Mouse (Mus musculus) cerebellum, adult 9-10 months (tissue): ENCODE results near the gene Ube2n.

Experiments
- DNase-seq: peaks from one replicate; pipeline ENCODE4 v3.0.0; 2022

Gene Ube2n

DNA sequence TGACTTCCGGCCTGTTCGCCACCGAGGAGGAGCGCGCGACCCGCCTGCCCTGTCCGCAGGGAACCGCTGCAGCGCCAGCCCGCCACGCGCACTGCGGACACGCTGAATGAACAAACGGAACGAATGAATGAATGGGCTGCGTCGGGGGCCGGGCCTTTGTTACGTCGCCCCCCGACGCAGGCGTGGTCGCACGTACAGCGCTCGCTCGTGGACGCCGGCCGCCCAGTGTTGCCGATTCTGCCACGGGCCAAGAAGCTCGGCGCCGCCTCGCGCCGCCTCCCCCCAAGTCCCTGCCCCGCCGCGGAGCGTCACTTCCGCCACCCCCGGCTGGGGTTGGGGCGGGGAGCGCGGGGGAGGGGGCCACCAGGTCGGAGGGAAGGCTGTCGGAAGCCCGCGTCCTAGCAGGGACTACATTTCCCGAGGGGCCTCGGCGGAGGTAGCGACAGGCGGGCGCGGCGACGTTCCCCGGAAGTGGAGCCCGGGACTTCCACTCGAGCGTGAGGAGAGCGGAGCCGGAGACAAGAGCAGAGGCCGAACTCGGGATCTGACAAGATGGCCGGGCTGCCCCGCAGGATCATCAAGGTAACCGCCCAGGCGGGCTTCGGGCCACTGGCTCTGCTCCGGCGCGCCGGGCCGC lies at the start of gene Ube2n:
TSS of gene Ube2n (plus strand) at position 490 of the 637 bp plus-strand sequence.
- DNase-seq = peak; percentile 98

DNA sequence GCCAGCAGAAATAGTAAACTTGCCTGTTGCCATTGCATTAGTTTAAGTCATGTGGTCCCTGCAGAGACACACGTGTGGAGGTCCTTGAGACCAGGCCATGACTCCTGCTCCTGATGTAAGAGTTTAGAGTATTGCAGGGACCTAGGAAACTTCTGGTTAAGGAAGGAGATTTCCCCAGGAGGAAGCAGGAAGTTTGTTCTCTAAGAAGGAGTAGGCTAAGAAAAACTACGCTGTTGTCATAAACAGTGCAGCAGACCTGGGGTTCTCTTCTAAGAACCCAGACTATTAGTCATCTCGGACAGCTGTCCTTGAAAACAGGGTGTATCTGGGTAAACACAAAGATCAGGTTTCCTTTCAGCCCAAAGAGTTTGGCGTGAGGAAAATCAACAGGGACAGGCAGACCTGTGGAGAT lies 49.5 kb upstream of the Ube2n start:
- no peak for DNase-seq

GRCm38 (mm10) chr10:95468894-95469293 lies 46.1 kb upstream of the Ube2n start:
- DNase-seq = no peak

- DNase-seq = no peak
Measured at GRCm38 (mm10) chr10:95471186-95471585, 43.8 kb upstream of the Ube2n start.

GRCm38 (mm10) chr10:95471889-95472547 lies 42.9 kb upstream of the Ube2n start:
- DNase-seq = no peak

- peak; percentile 74 for DNase-seq
Measured at GRCm38 (mm10) chr10:95475923-95476322, 39.0 kb upstream of the Ube2n start.

DNA sequence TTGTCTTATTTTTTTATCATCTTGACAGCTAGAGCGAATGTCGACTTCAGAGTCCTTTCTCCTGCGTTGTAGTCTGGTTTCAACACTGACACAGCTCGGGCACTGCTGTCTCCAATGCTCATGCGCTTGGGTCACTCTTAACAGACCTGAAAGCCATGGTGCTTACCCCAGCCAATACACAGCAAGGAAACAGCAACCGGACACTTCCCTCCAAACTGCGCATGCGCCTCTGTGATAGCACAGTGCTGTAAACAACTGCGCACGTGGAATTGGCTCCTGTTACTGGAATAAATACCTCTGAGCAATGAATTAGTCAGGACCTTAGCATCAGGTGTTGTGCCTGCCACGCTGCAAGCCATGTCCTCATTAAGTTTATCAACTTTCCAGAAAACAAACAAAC lies 37.4 kb upstream of the Ube2n start:
- no peak for DNase-seq

- peak; percentile 13 for DNase-seq
Measured at GRCm38 (mm10) chr10:95489653-95490052, 25.3 kb upstream of the Ube2n start.

DNA sequence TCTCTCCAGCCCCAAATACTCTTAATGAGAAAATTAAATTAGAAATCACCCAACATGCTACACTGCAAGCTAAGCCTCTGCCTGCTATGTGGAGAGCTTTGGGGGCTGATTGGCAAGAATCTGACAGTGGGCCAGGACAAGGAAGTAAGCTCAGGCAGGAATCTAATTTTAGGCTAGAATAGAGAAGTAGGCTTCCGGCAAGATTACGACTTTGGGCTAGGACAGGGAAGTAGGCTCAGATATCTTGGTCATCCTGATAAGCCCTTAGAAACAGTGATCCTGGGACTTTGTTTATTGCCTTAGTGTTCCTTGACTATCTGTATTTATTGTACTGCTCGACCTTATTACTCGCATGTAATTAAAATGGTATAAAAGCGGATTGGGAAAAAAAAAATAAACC lies 20.7 kb upstream of the Ube2n start:
- no peak for DNase-seq

- DNase-seq = no peak
Measured at GRCm38 (mm10) chr10:95501033-95501432, 13.9 kb upstream of the Ube2n start.

DNA sequence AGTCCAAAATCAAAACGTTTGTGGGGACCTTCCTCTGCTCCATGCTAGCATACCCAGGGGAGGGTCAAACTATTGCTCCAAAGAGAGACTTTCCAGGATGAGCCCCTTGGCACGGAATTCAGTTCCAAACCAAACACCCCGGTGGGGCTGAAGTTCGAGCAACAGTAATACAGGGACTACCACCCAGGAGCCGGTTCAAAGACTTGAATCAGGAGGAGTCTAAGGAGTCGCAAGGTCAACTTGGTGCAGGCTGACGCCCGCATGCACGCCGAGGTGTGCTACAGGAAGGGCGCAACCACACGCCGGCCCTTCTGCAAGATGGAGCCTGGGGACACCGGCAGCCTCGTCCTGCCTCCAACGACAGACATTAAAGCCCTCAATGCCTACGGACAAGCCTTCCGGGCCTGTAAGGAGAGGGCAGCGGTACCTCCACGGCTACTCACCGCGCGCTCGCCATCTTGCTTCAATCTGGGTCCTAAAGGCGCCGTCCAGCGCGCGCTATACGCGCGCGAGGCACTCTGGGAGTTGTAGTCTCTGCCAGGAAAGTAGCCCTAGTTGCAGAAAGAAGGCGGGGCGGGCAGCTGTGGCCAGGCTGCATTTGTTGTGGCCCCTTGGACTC lies 13.4 kb upstream of the Ube2n start, which contains the start of gene Mrpl42:
TSS of gene Mrpl42 (minus strand) at position 478 of the 619 bp plus-strand sequence.
- peak; percentile 89 for DNase-seq

DNA sequence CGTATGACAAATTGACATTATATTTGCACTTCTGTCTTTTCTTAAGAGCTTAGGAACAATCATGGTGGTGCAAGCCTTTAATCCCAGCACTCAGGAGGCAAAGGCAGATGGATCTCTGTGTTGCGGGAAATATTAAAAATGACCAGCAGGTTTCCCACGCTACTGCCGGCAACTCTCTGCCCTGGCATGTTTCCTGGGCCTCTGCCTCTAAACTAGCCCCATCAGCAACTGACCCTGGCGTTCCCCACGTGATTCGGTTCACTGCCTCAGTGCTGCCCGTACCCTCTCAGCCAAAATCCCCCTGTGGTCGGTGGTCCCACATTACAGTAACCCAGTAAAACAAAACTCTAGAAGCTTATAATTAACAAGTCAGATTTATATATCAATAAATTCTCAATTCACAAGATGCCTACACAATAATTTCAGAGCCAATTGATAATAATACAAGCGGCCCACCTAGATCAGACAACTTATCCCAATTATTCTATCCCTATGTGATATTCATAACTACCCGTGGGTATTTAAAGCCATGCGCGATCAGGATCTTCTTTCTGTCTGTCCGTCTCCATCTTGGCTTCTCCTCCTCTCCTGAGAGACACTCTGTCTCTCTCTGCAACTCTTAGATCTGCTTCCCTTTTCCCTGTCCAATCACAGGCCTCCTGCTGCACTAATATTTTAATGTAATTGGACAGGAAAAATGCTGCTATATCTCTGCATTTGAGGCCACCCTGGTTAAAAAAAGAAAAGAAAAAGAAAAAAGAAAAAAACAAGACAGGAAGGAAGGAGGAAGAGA lies 11.3 kb upstream of the Ube2n start:
- DNase-seq = no peak

GRCm38 (mm10) chr10:95504341-95504740 lies 10.6 kb upstream of the Ube2n start:
- no peak for DNase-seq

DNA sequence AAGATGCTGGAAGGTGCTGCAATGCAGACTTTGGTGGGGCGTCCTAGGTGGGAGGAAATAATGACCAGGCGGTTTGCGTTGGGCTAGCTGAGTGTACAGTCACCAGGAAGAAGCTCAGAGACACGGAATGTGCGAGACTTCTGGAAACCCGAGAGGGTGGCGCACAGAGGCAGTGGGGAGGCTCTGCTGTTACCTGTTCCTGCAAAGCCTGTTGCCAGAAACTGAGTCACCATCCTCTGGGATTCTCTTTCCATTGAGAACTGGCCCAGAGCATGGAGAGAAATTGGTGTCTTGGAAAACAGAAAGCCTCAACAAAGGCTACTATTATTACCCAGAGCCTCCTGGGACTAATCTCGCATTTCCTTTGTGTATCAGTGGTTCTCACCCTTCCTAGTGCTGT lies 6.8 kb upstream of the Ube2n start:
- no peak for DNase-seq

DNA sequence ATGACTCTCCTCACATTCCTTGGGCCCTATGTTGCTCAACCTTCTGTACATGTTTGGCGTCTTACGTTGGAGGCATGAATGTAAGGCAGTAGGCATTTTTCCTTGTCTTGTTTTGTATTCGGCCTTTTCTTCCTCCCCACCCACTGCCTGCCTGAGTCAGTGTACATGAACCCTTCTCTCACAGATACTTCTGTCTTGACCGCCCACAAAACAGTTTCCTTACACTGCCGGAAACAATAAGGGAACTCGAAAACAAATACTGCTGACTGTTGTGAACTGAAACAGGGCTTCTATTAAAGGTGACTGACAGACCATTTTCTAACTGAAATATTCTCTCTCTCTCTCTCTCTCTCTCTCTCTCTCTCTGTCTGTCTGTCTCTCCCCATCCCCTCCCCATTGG lies 6.2 kb upstream of the Ube2n start:
- no peak for DNase-seq

- no peak for DNase-seq
Measured at GRCm38 (mm10) chr10:95509263-95509662, 5.7 kb upstream of the Ube2n start.

DNA sequence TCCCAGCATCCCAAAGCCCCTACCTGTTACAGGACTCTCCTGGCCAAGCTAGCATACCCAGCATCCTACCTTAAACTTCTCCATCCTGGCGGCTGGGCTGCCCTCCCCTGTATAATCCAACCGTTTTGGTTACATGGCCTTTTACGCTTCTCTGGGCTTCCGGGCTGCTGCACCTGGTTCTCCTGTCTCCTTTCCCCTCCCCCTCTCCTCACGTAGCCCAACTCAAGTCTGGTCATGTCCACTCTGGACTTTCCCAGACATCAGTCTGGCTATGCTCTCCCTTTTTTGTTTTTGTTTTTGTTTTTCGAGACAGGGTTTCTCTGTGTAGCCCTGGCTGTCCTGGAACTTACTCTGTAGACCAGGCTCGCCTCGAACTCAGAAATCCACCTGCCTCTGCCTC lies 2.3 kb upstream of the Ube2n start:
- DNase-seq = no peak

DNA sequence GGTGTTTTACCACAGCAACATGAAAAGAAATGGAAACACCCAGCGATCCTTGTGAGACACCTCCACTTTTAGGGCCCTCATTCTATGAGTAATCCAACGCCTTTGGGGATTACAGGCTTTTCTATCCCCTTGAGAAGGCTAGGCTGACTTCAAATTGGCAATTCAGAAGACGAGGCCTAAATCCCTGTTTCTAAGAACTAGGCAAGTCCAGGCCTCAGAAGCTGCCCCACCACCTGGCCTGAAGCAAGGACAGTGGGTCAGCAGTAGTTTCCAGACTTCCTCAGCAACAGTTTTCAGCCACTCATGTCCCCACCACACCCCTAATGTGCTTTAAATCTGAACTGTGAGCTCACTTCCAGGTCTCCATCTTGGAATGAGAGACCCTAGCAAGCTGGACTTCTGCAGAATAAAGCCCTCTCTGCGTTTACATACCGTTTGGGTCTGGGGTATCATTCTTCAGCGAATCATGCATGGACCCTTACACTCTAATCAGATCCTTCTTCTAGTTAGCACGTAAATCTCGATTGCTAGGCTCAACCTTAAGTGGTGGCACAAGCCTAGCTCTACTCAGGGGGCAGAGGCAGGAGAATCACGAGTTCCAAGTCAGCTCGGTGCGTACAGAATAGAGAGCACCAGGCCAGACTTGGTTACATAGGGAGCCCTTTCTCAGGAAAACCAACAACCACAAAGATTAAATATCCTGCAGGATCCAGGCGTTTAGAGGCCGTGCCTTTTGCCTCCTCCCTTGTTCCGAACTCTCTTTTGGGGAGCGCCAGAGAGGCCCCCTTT lies 983 bp upstream of the Ube2n start:
- peak; percentile 70 for DNase-seq

DNA sequence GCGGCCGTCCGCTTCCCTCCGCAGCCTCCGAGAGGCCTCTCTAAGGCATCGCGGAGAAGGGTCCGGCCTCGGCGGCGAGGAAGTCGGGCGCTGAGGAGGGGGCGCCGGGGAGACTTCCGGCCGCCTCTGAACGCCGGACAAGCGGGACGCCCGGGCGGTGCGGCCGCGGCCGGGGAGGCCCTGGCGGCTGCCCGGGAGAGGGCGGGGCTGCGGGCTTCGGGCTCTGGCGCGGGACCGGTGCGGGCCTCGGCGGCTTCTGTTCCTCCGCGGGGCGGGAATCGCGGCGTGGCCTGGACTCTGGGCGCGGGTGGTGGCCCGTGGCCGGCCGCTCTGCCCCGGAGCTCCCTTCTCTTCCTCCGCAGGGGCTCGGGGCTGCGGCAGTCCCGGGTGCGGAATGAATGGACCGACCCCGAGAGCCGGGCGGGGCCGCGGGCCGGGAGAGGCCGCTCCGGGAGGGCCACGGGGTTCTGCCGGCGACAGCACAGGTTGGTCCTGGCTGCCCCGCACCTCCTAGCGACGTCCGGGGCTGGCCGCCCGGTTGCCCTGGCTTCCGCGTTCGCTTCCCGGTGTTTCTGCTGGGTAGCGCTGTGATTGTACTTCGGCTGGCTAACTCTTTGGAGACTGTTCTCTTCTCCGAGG lies 467 bp downstream of the Ube2n start:
- DNase-seq = peak; percentile 69

- DNase-seq = no peak
Measured at GRCm38 (mm10) chr10:95517656-95518055, 2.7 kb downstream of the Ube2n start.

DNA sequence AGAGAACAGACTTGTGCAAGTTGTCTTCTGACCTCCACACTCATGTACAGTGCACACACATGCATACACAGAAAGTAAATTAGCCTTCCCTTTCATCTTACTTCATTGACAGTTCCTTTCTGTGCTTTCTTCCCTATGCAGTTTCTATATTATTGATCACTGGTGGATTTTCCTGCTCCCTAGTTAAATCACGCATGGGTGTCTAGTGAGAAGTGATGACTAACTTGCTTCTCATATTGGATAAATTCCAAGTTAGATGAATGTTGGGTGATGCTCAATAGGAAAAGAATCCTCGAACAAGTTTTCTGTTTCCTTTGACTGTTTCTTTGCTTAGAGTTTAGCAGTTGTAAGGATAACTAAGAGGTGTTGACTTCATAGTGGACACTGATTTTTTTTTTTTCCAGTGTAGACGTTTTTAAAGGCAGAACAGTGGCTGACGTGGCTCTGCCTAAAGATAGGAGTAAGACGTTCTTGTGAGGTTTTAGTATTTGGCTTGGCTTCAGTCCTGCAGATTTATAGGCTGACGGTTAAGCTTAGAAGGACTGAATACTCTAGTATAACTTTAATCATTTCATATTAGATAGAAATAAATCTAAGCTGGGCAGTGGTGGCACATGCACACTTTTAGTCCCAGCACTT lies 10.2 kb downstream of the Ube2n start:
- DNase-seq = no peak

DNA sequence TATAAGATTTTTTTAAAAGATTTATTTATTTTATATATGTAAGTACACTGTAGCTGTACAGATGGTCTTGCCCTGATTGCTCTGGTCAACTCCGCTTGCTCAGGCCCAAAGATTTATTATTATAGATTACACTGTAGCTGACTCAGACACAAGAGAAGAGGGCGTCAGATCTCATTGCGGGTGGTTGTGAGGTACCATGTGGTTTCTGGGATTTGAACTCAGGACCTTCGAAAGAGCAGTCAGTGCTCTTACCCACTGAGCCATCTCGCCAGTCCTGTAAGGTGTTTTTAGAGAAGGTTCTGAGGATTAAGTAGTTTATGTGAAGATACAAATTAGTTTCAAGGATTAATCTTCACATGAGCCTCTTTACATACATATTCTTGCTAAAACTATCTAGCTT lies 10.9 kb downstream of the Ube2n start:
- DNase-seq = no peak
